Mouse (Mus musculus) intestine, embryonic 15.5 days (tissue): Measurements from ENCODE around the gene Timm13. TPM values are rescaled to one million over a fixed set of nuclear protein-coding genes. Genes with fewer than 3 reads are reported as not detected.

Source experiments
- ATAC-seq: fragments of 200-750 bp; cut with Nextera tagmentation; 2 replicates; pipeline ENCODE4 v1.8.0; 2017; ENCODE audit warnings: moderate TSS enrichment, moderate library complexity
- H3K27ac ChIP-seq: fragments of 300-500 bp; sonication (generic); 2 replicates; pipeline ENCODE4 v1.5.1; 2015; ENCODE audit warnings: mild to moderate bottlenecking, inconsistent platforms
- H3K27me3 ChIP-seq: fragments of 300-500 bp; sonication (generic); replicated peaks from 2 replicates; pipeline ENCODE4 v1.6.1; 2015; ENCODE audit warnings: inconsistent platforms
- H3K36me3 ChIP-seq: fragments of 300-500 bp; sonication (generic); 2 replicates; pipeline ENCODE4 v1.6.1; 2015; ENCODE audit warnings: inconsistent platforms
- H3K4me1 ChIP-seq: fragments of 300-500 bp; sonication (generic); replicated peaks from 2 replicates; pipeline ENCODE4 v1.6.1; 2015; ENCODE audit warnings: inconsistent platforms
- H3K4me2 ChIP-seq: fragments of 300-500 bp; sonication (generic); replicated peaks from 2 replicates; pipeline ENCODE4 v1.6.1; 2015; ENCODE audit warnings: mild to moderate bottlenecking, inconsistent platforms
- H3K4me3 ChIP-seq: fragments of 300-500 bp; sonication (generic); replicated peaks from 2 replicates; pipeline ENCODE4 v1.5.1; 2015; ENCODE audit warnings: inconsistent platforms
- H3K9ac ChIP-seq: fragments of 300-500 bp; sonication (generic); 2 replicates; pipeline ENCODE4 v1.6.1; 2015; ENCODE audit warnings: inconsistent platforms
- H3K9me3 ChIP-seq: fragments of 300-500 bp; sonication (generic); 2 replicates; pipeline ENCODE4 v1.6.1; 2016; ENCODE audit warnings: inconsistent platforms
- WGBS: fragments of 180-500 bp; shearing (Covaris S2); methylation state at CpG from one replicate; pipeline ENCODE4 v1.1.7; 2015; 5-methylcytosine and 5-hydroxymethylcytosine counted together
- polyA plus RNA-seq: library from polyadenylated mRNA; unstranded; fragments of >200 nt; fragmentation: Nextera tagmentation; extraction: Ambion mirVana; gene quantifications from 2 replicates; pipeline ENCODE4 v1.2.1, GENCODE M21; 2015

Timm13 gene
- polyA plus RNA-seq, 1 experiment from 2014 or later = 364 TPM

DNA sequence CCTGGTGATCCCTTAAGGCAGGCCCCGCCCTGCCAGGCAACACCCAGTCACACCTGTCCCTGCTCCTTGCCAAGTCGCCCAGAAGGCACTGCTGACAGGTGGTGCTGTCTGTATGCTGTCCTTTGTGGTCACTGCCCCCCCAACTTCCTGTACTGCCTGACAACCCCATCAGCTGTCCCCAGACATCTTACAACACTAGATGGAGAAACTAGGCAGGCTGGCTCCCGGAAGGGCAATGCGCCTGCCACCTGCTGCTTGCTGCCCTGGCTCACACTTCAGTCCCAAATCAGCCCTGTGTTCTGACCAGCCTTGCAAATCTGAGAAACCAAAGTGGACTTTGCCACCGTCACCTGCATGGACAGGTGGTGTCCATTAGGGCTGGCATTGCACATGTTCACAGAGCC, 13.5 kb upstream of the Timm13 start:
- peak; percentile 44 for ATAC-seq
- Histone ChIP-seq H3K27ac (peak overlapping the region; percentile 27; the same call in 1 of the 2 replicates), H3K4me3 (no peak overlapping the region), H3K9ac (no peak overlapping the region), H3K27me3 (no peaks in the 10 kb centered on the region), H3K4me1 (peaks cover 30% of the 10 kb centered on the region), H3K4me2 (no peak overlapping the region), H3K9me3 (no peaks in the 10 kb centered on the region), H3K36me3 (peaks cover 16% of the 10 kb centered on the region)
- 78% methylated on average over 5 of the region's 5 CpGs for WGBS

DNA sequence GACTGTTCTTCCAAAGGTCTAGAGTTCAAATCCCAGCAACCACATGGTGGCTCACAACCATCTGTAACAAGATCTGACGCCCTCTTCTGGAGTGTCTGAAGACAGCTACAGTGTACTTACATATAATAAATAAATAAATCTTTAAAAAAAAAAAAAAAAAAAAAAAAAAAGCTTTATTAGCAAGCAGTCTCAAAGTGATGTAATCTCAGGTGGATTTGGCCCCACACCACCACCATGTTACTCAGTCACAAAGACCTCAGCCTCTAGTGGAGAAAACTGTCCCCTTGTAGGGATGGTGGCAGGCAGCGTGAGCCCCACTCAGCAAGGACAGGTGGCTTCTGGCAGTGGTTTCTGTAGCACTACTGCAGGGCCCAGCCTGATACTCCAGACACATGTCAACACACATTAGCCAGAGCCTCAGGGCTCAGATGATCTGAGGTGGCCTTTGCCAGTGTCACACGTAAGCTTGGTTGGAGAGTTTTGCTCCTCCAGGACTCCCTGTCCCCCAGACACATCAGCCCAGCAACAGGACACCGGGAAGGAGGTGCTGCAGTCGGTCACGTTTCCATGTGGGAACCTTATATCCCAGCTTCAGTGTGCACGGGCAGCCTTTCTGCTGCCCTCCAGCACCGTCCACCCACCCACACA, 12.7 kb upstream of the Timm13 start:
- Histone ChIP-seq H3K4me1 (peaks cover 30% of the 10 kb centered on the region), H3K36me3 (peaks cover 17% of the 10 kb centered on the region), H3K27ac (0 out of 2 replicates have a peak overlapping the region, but pooled peaks have one; percentile 27), H3K9ac (no peak overlapping the region), H3K9me3 (no peaks in the 10 kb centered on the region), H3K27me3 (no peaks in the 10 kb centered on the region), H3K4me3 (no peak overlapping the region), H3K4me2 (no peak overlapping the region)
- ATAC-seq = no peak
- WGBS = 92% methylated on average over 7 of the region's 8 CpGs

DNA sequence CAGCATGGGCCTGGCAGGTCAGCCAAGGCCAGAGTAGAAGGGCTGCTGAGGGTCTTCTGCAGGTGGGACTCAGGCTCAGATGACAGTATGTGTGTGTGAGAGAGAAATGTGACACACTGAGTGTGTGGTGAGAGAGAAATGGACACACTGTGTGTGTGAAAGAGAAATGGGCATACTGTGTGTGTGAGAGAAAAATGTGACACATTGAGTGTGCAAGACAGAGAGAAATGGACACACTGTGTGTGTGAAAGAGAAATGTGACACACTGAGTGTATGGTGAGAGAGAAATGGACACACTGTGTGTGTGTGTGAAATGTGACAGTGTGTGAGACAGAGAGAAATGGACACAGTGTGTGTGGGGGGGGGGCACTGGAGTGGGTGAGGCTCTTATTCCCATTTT, 11.1 kb upstream of the Timm13 start:
- no peak overlapping the region for H3K9ac ChIP-seq
- H3K27me3 ChIP-seq = no peaks in the 10 kb centered on the region
- H3K4me1 ChIP-seq = peaks cover 23% of the 10 kb centered on the region
- H3K9me3 ChIP-seq = no peaks in the 10 kb centered on the region
- ATAC-seq = no peak
- peaks cover 17% of the 10 kb centered on the region for H3K36me3 ChIP-seq
- no peak overlapping the region for H3K4me2 ChIP-seq
- no peak overlapping the region for H3K27ac ChIP-seq
- H3K4me3 ChIP-seq = no peak overlapping the region

DNA sequence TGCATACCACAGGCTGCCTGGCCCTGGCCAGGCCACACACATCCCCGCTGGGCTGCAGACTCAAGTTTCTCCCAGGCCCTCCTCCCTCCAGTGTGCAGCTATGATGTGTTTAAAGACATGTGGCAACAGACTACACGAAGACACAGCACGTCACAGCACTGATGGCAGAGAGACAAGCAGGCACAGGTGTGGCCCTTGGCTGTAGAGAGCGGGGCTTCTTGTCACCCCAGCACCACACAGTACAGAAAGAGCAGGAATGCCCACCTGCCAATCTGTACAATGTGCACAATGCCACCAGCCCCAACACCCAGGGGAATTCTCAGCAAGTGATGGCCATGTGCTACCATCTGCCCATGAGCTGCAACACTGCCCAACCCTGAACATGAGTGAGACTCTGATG, 10.6 kb upstream of the Timm13 start:
- Histone ChIP-seq H3K4me1 (peaks cover 19% of the 10 kb centered on the region), H3K4me3 (no peak overlapping the region), H3K27me3 (no peaks in the 10 kb centered on the region), H3K9me3 (no peaks in the 10 kb centered on the region), H3K36me3 (peaks cover 17% of the 10 kb centered on the region), H3K4me2 (no peak overlapping the region), H3K9ac (no peak overlapping the region), H3K27ac (no peak overlapping the region)
- 98% methylated on average over 4 of the region's 4 CpGs for WGBS
- no peak for ATAC-seq

DNA sequence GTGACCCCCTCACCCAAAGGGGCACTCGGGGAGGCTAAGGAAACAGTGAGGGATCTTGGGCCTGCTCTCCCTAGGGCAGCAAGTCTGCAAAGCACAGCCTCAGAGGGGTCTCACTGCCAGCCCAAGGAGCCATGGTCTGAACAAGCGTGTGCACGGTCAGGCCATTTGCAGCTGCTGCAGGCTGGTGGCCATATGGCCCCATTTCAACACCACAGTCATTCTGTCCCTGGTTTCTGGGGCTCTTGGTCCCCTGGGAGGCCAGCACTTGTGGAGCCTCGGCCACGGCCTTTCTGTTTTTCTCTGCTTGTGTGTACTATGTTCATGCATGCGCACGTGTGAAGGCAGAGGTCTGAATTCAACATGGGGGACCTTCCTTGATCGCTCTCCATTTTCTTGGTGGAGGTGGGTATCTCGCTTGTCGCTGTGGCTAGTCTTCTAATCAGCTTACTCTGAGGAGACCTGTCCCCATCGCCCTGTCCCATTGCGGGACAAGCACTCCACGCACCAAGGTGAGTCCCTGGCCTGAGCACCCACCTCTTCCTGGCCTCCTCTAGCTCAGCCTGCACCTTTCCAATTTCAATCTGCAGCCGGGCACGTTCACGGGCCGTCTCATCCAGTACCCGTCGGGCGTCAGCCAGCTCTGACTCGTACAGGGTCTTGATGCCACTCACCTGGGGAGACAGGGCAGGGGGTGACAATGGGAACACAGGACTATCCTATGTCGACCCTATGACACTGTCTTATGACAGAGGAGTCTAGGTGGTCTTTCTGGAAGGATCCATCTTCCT, 8.8 kb upstream of the Timm13 start:
- Histone ChIP-seq H3K9ac (no peak overlapping the region), H3K4me1 (peaks cover 9% of the 10 kb centered on the region; the same call in 1 of the 2 replicates), H3K27ac (no peak overlapping the region), H3K27me3 (no peaks in the 10 kb centered on the region), H3K4me2 (no peak overlapping the region), H3K4me3 (no peak overlapping the region), H3K9me3 (no peaks in the 10 kb centered on the region), H3K36me3 (peaks cover 26% of the 10 kb centered on the region)
- no peak for ATAC-seq
- WGBS = 95% methylated on average over 22 of the region's 22 CpGs

DNA sequence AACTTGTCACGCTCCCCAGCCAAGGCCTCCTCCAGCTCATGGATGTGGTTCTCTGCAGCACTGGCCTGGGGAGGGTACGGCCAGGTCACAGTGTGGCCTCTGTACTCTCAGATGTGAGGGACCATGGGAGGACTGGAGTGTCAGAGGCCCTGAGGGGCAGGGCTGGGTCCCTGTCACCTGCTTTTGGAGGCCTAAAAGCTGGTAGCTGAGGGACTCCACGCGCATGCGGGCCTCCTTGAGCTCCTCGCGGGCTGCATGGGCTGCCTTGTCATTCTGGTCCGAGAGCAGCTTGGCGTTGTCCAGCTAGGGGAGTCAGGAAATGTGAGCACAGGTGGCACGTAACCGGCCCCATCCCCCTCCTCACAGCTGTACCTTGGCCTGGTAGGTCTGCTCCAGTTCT, 3.9 kb upstream of the Timm13 start:
- Histone ChIP-seq H3K4me2 (no peak overlapping the region), H3K4me1 (peaks cover 8% of the 10 kb centered on the region), H3K9ac (no peak overlapping the region), H3K9me3 (no peaks in the 10 kb centered on the region), H3K27me3 (no peaks in the 10 kb centered on the region), H3K36me3 (peaks cover 32% of the 10 kb centered on the region), H3K27ac (no peak overlapping the region), H3K4me3 (no peak overlapping the region)
- no peak for ATAC-seq
- WGBS = 90% methylated on average over 11 of the region's 11 CpGs

DNA sequence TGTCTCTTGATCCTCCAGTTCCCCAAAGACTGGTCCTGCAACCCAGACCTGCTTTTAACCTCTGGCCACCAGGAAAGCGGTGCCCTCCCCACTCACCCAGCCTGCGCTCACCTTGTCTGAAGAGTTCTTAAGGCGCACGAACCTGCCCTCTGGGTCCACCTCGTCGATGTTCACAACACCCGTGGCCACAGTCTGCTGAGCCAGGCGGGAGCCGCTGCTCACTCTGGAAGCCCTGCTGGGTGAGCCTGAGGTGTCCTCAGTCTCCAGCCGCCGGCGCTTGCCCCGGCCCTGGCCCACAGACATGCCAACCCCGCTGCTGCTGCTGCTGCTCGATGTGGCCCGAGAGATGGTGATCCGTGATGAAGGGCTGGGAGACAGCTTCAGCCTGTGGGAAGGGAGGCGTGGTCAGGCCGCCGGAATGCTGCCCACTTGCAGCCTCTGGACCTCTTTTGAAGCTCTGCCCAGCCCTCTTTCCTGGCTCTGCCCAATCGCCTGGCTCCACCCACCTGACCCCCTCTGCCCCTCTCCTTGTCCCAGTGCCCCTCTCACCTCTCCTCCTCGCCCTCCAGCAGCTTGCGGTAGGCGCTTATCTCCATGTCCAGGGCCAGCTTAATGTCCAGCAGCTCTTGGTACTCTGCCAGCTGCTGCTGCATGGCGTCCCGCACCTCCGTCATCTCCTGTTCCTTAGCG, 3.4 kb upstream of the Timm13 start:
- 86% methylated on average over 28 of the region's 28 CpGs for WGBS

DNA sequence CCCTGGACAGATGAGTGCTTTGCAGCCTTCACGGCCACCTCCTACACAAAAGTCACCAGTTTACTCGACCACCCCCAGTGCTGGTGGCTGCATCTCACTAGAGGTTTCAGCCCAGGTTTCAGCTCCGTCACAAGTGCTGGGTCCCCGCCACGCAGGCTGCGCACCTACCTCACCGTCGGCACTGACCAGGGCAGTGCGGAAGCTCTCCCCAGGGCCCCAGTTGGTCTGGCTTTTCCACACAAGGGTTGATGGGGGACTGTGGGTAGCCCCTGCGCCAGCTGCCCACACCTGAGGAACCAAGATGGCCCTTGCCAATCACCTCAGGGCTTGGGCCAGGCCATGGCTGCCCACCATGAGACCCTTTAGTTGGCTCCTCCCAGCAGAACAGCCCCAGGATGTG, 2.5 kb upstream of the Timm13 start:
- no peak overlapping the region for H3K4me3 ChIP-seq
- WGBS = 93% methylated on average over 10 of the region's 10 CpGs
- H3K4me1 ChIP-seq = peaks cover 18% of the 10 kb centered on the region
- ATAC-seq = no peak
- peaks cover 34% of the 10 kb centered on the region for H3K36me3 ChIP-seq
- no peaks in the 10 kb centered on the region for H3K27me3 ChIP-seq
- no peak overlapping the region for H3K4me2 ChIP-seq
- H3K9me3 ChIP-seq = no peaks in the 10 kb centered on the region
- no peak overlapping the region for H3K9ac ChIP-seq
- no peak overlapping the region for H3K27ac ChIP-seq

More for the DNA sequence above, 3.4 kb upstream of the Timm13 start:
- no peak for ATAC-seq
- Histone ChIP-seq H3K36me3 (peaks cover 28% of the 10 kb centered on the region), H3K4me3 (no peak overlapping the region), H3K27ac (no peak overlapping the region), H3K4me1 (peaks cover 14% of the 10 kb centered on the region), H3K27me3 (no peaks in the 10 kb centered on the region), H3K9me3 (no peaks in the 10 kb centered on the region), H3K4me2 (no peak overlapping the region), H3K9ac (no peak overlapping the region)

DNA sequence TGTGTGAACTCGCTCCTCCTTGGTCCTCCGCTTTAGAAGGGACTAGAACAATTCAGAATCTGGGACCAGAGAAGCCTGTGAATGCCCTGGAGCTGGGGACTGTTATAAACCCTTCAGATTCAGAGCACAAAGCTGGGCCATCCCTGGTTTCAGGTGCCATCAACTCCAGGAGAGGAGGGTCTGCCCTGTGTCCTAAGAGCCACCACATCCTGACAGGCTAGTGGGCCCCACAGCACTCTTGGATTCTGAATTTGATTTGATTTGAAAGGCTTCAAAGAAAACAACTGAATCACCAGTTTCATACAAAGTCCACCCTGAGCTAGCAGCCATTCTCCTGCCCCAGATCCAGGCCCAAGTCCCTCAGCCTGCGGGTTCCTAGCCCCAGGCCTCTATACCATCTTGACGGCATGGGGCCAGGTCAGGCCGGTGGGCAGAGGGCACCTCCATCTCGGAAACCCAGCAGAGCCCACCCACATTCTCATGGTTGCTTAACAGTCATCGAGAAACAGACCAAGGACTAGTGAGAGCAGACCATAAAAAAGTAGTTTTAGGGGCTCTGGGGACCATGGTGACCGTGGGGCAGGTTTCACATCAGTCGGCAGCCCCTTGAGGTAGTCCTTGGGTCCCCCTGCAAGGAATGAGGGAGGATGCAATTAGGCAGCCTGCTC, 1.6 kb upstream of the Timm13 start:
- Histone ChIP-seq H3K9me3 (no peaks in the 10 kb centered on the region), H3K4me2 (no peak overlapping the region), H3K9ac (no peak overlapping the region), H3K36me3 (peaks cover 34% of the 10 kb centered on the region), H3K4me1 (peaks cover 26% of the 10 kb centered on the region), H3K27me3 (no peaks in the 10 kb centered on the region), H3K4me3 (no peak overlapping the region), H3K27ac (no peak overlapping the region)
- WGBS = 95% methylated on average over 9 of the region's 9 CpGs
- ATAC-seq = no peak

DNA sequence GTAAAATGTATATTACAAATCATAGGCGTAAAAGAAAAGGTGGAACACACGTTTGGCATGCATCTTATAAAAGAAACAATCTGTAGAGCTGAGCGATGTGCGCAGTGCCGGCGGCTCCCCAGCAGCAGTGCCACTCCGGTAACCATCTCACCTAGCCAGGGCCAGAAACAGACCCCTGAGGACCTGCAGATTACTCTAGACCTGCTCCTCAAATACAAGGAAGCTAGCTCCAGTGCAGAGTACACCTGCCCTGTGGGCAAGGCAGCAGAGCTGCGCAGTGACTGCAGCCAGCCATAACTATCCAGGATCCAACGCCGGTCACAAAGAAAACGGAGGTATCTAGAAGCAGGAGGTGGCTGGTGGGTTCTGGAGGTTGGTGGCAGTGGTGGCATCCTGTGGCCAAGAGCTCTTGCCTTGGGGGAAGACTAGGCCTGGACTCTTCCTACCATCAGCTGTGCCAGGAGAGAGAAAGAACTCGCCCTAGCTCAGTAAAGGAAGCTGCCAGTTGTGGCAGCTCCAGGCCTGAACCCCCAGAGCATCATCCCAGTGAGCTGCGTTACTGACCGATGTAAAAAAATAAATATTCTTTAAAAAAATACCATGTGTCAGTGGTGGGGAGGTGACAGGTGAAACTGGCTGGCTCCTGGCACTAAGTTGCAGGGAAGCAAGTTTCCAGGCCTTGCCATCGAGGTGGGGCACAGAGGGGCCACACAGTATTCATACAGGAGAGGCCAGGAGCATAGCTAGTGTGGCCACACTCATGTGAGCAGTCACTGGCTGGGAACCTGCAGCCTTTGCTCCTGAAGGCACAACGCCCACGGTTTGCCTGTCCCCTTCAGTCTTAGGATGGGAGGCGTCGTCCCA, 872 bp upstream of the Timm13 start:
- Histone ChIP-seq H3K4me2 (peak overlapping the region; percentile 34), H3K9me3 (no peaks in the 10 kb centered on the region), H3K9ac (0 out of 2 replicates have a peak overlapping the region, but pooled peaks have one; percentile 0), H3K4me3 (no peak overlapping the region), H3K27me3 (no peaks in the 10 kb centered on the region), H3K27ac (peak overlapping the region; percentile 42), H3K36me3 (peaks cover 34% of the 10 kb centered on the region), H3K4me1 (peaks cover 26% of the 10 kb centered on the region)
- no peak for ATAC-seq
- 87% methylated on average over 19 of the region's 19 CpGs for WGBS

DNA sequence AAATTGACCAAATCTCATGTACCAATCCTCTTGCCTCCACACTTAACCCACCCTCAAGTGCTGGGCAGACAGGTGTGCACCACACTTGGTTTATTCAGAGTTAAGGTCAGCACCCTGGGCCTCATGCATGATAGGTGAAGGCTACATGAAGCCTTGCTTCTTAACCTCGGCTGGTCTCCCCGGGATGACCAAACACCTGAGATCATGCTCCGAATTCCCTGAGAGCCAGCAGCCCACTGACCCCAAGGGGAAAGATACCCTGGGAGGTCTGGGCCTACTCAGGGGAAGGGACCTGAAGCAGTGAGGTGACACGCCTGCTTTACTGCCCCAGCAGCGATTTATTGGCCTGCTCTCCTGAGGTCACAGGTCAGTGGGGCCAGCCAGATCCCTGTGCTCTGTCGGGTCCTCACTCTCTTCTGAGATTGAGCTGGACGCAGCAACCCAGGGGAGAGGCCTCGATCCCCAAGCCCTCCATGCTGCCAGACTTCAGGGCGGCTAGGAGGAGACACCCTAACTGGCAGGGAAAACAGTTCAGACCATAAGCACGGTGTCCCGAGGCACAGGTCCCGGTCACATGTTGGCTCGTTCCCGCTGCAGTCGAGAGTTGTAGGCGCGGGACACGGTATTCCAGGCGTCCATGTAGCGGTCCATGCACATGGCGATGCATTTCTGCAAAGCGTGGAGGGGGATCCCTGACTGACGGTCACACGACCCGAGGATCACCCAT, 1.0 kb downstream of the Timm13 start:
- peak overlapping the region; percentile 72 for H3K4me3 ChIP-seq
- peaks cover 27% of the 10 kb centered on the region for H3K36me3 ChIP-seq
- WGBS = 10% methylated on average over 25 of the region's 25 CpGs

More for the DNA sequence above, 1.0 kb downstream of the Timm13 start:
- ATAC-seq = 0 out of 2 replicates have a peak, but pooled peaks have one; percentile 0
- Histone ChIP-seq H3K4me1 (peaks cover 26% of the 10 kb centered on the region), H3K9ac (peak overlapping the region; percentile 77), H3K4me2 (peak overlapping the region; percentile 83), H3K9me3 (no peaks in the 10 kb centered on the region), H3K27me3 (no peaks in the 10 kb centered on the region), H3K27ac (peak overlapping the region; percentile 76)
